Mouse (Mus musculus) stomach, postnatal 0 days (tissue): ENCODE results near the gene Gm12830. TPM values are rescaled to one million over a fixed set of nuclear protein-coding genes. Genes with fewer than 3 reads are reported as not detected.

Source experiments
- ATAC-seq: fragments of 200-750 bp; cut with Nextera tagmentation; 2 replicates; pipeline ENCODE4 v1.8.0; 2017; ENCODE audit not compliant: low FRiP score, low TSS enrichment
- DNase-seq: peaks from one replicate; pipeline ENCODE4 v3.0.0-alpha.2; 2016; ENCODE audit warnings: low spot score
- H3K27ac ChIP-seq: fragments of 300-500 bp; sonication (generic); replicated peaks from 2 replicates; pipeline ENCODE4 v1.5.1; 2014; ENCODE audit warnings: mild to moderate bottlenecking, control low read depth
- H3K27me3 ChIP-seq: fragments of 300-500 bp; sonication (generic); 2 replicates; pipeline ENCODE4 v1.6.1; 2014; ENCODE audit warnings: low read length; ENCODE audit not compliant: control insufficient read depth, insufficient read depth
- H3K36me3 ChIP-seq: fragments of 300-500 bp; sonication (generic); 2 replicates; pipeline ENCODE4 v1.6.1; 2014; ENCODE audit warnings: low read length, mixed read lengths; ENCODE audit not compliant: control insufficient read depth, insufficient read depth
- H3K4me1 ChIP-seq: fragments of 300-500 bp; sonication (generic); replicated peaks from 2 replicates; pipeline ENCODE4 v1.6.1; 2014; ENCODE audit warnings: antibody characterized with exemption; ENCODE audit not compliant: control insufficient read depth, insufficient read depth
- H3K4me2 ChIP-seq: fragments of 300-500 bp; sonication (generic); replicated peaks from 2 replicates; pipeline ENCODE4 v1.6.1; 2014; ENCODE audit warnings: low read depth, mild to moderate bottlenecking, control low read depth, moderate library complexity
- H3K4me3 ChIP-seq: fragments of 300-500 bp; sonication (generic); 2 replicates; pipeline ENCODE4 v1.5.1; 2014; ENCODE audit warnings: low read depth, low read length, control low read depth
- H3K9ac ChIP-seq: fragments of 300-500 bp; sonication (generic); 2 replicates; pipeline ENCODE4 v1.6.1; 2014; ENCODE audit warnings: mild to moderate bottlenecking, low read length, control low read depth, mixed read lengths
- H3K9me3 ChIP-seq: fragments of 300-500 bp; sonication (generic); 2 replicates; pipeline ENCODE4 v1.6.1; 2016; ENCODE audit warnings: low read length; ENCODE audit not compliant: control insufficient read depth
- CTCF ChIP-seq: IDR thresholded peaks from 2 replicates; pipeline ENCODE4 v1.5.1; 2016; ENCODE audit warnings: antibody characterized with exemption, low read depth, mild to moderate bottlenecking, moderate library complexity
- EP300 ChIP-seq: optimal IDR thresholded peaks from 2 replicates; pipeline ENCODE3; 2016; ENCODE audit warnings: antibody characterized with exemption
- WGBS: fragments of 180-500 bp; shearing (Covaris S2); extraction: QIAGEN DNeasy Blood & Tissue Kit; methylation state at CpG from one replicate; pipeline ENCODE4 v1.1.7; 2014; 5-methylcytosine and 5-hydroxymethylcytosine counted together
- polyA plus RNA-seq: library from polyadenylated mRNA; unstranded; fragments of >200 nt; fragmentation: Nextera tagmentation; extraction: Ambion mirVana; gene quantifications from 2 replicates; pipeline ENCODE4 v1.2.1, GENCODE M21; 2015

The Gm12830 gene
- polyA plus RNA-seq, 1 experiment from 2014 or later = not detected

DNA sequence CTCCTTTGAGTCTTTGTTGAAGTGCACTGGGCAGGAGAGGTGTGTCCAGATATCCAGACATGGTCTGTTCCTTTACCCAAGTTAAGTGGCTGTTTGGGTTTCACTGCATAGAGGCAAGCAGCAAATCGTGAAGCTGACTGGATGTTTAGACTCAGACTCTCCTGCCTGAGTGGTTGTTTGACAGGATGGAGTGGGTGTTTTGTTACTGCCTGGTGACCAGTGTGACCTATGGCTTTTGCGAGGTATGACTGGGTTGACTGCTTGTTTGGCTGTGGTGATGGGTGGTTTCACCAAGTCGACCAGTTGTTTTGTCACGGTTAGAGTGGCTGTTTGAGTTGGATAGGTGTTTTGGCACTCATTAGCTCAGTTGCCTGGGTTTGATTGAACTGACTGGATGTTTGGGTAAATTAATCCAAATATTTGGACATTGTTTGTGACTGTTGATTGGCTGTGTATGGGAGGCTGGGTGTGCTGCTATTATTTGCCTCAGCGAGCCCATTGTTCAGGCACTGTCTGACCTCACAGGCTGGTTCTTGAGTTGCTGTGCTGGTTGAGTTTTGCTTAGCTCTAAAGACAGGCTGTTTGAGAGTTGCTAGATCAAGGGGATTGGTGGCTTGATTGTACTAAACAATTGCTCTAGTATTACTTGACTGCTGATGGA is 24.1 kb upstream of the Gm12830 start:
- ATAC-seq (no peak), DNase-seq (no peak)
- Histone ChIP-seq H3K4me2 (no peak overlapping the region), H3K4me1 (no peaks in the 10 kb centered on the region), H3K9me3 (no peaks in the 10 kb centered on the region), H3K27me3 (no peaks in the 10 kb centered on the region), H3K9ac (no peak overlapping the region), H3K36me3 (no peaks in the 10 kb centered on the region), H3K4me3 (no peak overlapping the region), H3K27ac (no peak overlapping the region)
- WGBS = 28% methylated on average over 5 of the region's 5 CpGs
- no peak for TF ChIP-seq CTCF
- no peak for TF ChIP-seq EP300

- H3K27ac ChIP-seq = no peak overlapping the region
- DNase-seq = no peak
- no peaks in the 10 kb centered on the region for H3K4me1 ChIP-seq
- WGBS = 41% methylated on average over 7 of the region's 7 CpGs
- TF ChIP-seq EP300 = no peak
- no peak for TF ChIP-seq CTCF
- H3K4me3 ChIP-seq = no peak overlapping the region
- H3K4me2 ChIP-seq = no peak overlapping the region
- H3K36me3 ChIP-seq = no peaks in the 10 kb centered on the region
- H3K9ac ChIP-seq = no peak overlapping the region
- H3K27me3 ChIP-seq = no peaks in the 10 kb centered on the region
- H3K9me3 ChIP-seq = no peaks in the 10 kb centered on the region
- ATAC-seq = no peak; the same call in 1 of the 2 replicates
Measured at GRCm38 (mm10) chr4:114798041-114798624, 23.4 kb upstream of the Gm12830 start.

- ATAC-seq (no peak), DNase-seq (no peak)
- H3K4me3 ChIP-seq = no peak overlapping the region
- H3K9ac ChIP-seq = no peak overlapping the region
- H3K4me2 ChIP-seq = no peak overlapping the region
- H3K9me3 ChIP-seq = no peaks in the 10 kb centered on the region
- H3K36me3 ChIP-seq = no peaks in the 10 kb centered on the region
- no peaks in the 10 kb centered on the region for H3K4me1 ChIP-seq
- no peaks in the 10 kb centered on the region for H3K27me3 ChIP-seq
- no peak for TF ChIP-seq CTCF
- no peak for TF ChIP-seq EP300
- WGBS = 35% methylated on average over 5 of the region's 5 CpGs
- no peak overlapping the region for H3K27ac ChIP-seq
Measured at GRCm38 (mm10) chr4:114804096-114804495, 17.4 kb upstream of the Gm12830 start.

DNA sequence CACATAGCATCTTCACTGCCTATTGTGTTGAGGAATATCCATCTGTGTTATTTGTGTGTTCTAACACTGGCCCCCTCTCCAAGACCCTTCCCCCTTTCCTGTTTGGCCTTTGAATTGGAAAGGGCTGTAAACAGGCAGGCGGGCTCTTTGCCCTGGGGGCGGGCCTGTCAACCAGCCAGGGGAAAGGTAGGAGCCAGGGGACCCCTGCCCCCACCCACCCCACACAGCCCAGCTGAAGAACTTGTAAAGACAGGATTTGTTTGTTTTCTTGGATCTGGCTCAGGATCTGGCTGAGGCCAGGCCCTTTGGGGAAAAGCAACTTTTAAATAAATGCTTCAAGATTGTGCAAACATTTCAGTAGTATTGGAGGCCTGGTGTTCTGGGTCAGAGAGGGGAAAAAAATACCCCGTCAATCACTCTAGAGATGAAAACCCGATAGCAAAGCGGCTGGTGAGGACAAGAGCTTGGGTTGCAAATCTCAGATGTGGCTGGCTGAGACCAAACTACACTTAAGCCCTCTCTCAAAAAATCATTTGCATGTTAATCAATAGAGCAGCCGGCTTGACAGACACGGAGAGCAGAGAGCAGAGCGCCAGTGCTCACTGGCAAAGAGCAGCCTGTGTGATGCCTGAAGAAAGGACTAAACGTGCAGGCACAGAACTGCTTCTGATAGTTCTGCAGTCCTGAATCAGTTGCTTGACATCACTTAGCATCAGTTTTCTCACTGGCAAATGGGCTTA is 2.4 kb upstream of the Gm12830 start:
- Histone ChIP-seq H3K27me3 (no peaks in the 10 kb centered on the region), H3K9me3 (no peaks in the 10 kb centered on the region), H3K4me2 (no peak overlapping the region), H3K4me3 (no peak overlapping the region), H3K9ac (no peak overlapping the region), H3K27ac (no peak overlapping the region), H3K4me1 (no peaks in the 10 kb centered on the region), H3K36me3 (no peaks in the 10 kb centered on the region)
- no peak for ATAC-seq
- whole genome bisulfite sequencing = 33% methylated on average over 9 of the region's 9 CpGs
- no peak for TF ChIP-seq CTCF
- no peak for TF ChIP-seq EP300
- no peak for DNase-seq

DNA sequence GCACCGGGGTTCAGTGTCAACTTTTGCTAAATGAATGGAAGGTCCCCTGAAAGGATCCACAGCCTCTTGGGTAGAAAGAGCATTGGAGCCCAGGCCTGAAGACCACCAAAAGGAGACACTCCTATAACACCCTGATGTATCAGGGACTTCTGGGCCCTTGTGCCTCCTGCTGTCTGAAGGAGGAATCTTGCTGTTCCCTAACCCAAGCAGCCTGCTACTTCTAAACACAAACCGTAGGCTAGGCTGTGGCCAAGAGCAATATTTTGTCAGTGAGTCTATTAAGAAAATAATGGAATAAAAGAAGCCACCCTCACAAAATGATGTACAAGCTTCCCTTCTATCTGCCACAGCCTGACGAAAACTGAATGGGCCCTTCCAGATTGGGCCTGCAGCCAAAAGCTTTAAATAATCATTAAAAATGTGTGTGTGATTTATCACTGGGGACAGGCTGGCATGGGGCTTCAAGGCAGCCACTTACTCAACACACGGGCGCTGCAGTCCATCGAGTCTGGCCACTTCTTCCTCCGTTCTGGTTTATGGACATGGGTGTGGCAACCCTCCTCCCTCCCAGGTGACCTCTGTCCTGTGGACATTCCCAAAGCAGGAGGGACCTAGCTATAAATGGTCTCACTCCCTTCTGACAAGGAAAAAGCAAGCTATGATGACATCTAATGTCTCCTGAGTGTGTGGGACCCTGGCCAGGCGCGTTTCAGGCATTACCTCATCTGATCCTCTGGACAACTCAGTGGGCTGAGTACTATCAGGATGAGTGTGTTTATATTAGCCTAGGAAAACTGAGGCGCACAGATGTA is 13.5 kb downstream of the Gm12830 start:
- H3K36me3 ChIP-seq = no peaks in the 10 kb centered on the region
- DNase-seq (no peak), ATAC-seq (no peak)
- no peak overlapping the region for H3K4me2 ChIP-seq
- no peaks in the 10 kb centered on the region for H3K9me3 ChIP-seq
- TF ChIP-seq CTCF (peak; percentile 25), EP300 (no peak)
- H3K9ac ChIP-seq = no peak overlapping the region
- WGBS = 36% methylated on average over 10 of the region's 10 CpGs
- H3K4me1 ChIP-seq = no peaks in the 10 kb centered on the region
- no peak overlapping the region for H3K27ac ChIP-seq
- H3K27me3 ChIP-seq = no peaks in the 10 kb centered on the region
- no peak overlapping the region for H3K4me3 ChIP-seq
